Mouse (Mus musculus): ENCODE data around the gene Gm38431. TPM values are rescaled to one million over a fixed set of nuclear protein-coding genes. Genes with fewer than 3 reads are reported as not detected.

Gm38431 gene
- 2.6 and 6.7 TPM in 2 replicates for total RNA-seq (2023)

GRCm38 (mm10) chr9:21091707-21092320 lies at the start of gene Gm38431, which contains the start of gene Raver1:
Gene Gm38431 (minus strand): TSS chr9:21091997.
Gene Raver1 (minus strand): TSS chr9:21092008.

GRCm38 (mm10) chr9:21131059-21131956 lies 39.5 kb upstream of the Gm38431 start, which contains the start of gene Tyk2:
Gene Tyk2 (minus strand): TSS chr9:21131243.

GRCm38 (mm10) chr9:21073044-21073840 lies 18.6 kb downstream of the Gm38431 start, which contains the start of the genes Gm49373 and Fdx1l:
Gene Gm49373 (minus strand): TSS chr9:21073096.
Gene Fdx1l (minus strand): TSS chr9:21073614.

GRCm38 (mm10) chr9:21067006-21067684 lies 24.7 kb downstream of the Gm38431 start, which contains the start of gene Zglp1:
Gene Zglp1 (minus strand): TSS chr9:21067093.

GRCm38 (mm10) chr9:21031896-21032351 lies 59.9 kb downstream of the Gm38431 start, which contains the start of gene Icam5:
Gene Icam5 (plus strand): TSS chr9:21032073.

GRCm38 (mm10) chr9:21029291-21030054 lies 62.3 kb downstream of the Gm38431 start, which contains the start of gene Icam4:
Gene Icam4 (plus strand): TSS chr9:21029373.

Other genes starting within 250 kb of the Gm38431 start
- gene A230050P20Rik, start 223.4 kb downstream of the Gm38431 start, total RNA-seq (2023): 2.2 and 3.8 TPM in 2 replicates
- 0.38 and 0.50 TPM in 2 replicates for gene Angptl6, start 212.3 kb downstream of the Gm38431 start, total RNA-seq (2023)
- 23.1 and 26.1 TPM in 2 replicates for gene Ppan, start 203.8 kb downstream of the Gm38431 start, total RNA-seq (2023)
- gene Eif3g, start 193.4 kb downstream of the Gm38431 start, total RNA-seq (2023): 60.5 and 63.2 TPM in 2 replicates
- gene Dnmt1, start 132.1 kb downstream of the Gm38431 start, total RNA-seq (2023): 84.1 and 97.4 TPM in 2 replicates
- 9.2 and 12.2 TPM in 2 replicates for gene S1pr2, start 115.2 kb downstream of the Gm38431 start, total RNA-seq (2023)
- gene Mrpl4, start 89.3 kb downstream of the Gm38431 start, total RNA-seq (2023): 39.8 and 40.6 TPM in 2 replicates
- 33.7 and 49.8 TPM in 2 replicates for gene Icam1, start 76.0 kb downstream of the Gm38431 start, total RNA-seq (2023)
- gene Icam4, start 62.6 kb downstream of the Gm38431 start, total RNA-seq (2023): 0.63 and 0.79 TPM in 2 replicates
- gene Icam5, start 59.9 kb downstream of the Gm38431 start, total RNA-seq (2023): not detected in 2 replicates
- gene Zglp1, start 24.9 kb downstream of the Gm38431 start, total RNA-seq (2023): 1.2 TPM in 1 of 2 replicates, not detected in the other
- 0.51 and 0.82 TPM in 2 replicates for gene Gm49373, start 18.9 kb downstream of the Gm38431 start, total RNA-seq (2023)
- gene Fdx1l, start 18.4 kb downstream of the Gm38431 start, total RNA-seq (2023): 5.1 and 13.1 TPM in 2 replicates
- 46.4 and 48.2 TPM in 2 replicates for gene Raver1, start within 50 bp of the Gm38431 start, total RNA-seq (2023)
- gene Tyk2, start 39.2 kb upstream of the Gm38431 start, total RNA-seq (2023): 36.5 and 51.5 TPM in 2 replicates
- gene Cdc37, start 58.0 kb upstream of the Gm38431 start, total RNA-seq (2023): 67.0 and 69.7 TPM in 2 replicates
- gene Pde4a, start 73.7 kb upstream of the Gm38431 start, total RNA-seq (2023): 4.1 and 5.6 TPM in 2 replicates
- 22.5 and 23.8 TPM in 2 replicates for gene Keap1, start 147.4 kb upstream of the Gm38431 start, total RNA-seq (2023)
- gene S1pr5, start 156.4 kb upstream of the Gm38431 start, total RNA-seq (2023): 0.98 and 1.0 TPM in 2 replicates
- 42.8 and 57.4 TPM in 2 replicates for gene Atg4d, start 173.3 kb upstream of the Gm38431 start, total RNA-seq (2023)
- gene Kri1, start 196.0 kb upstream of the Gm38431 start, total RNA-seq (2023): 85.9 and 120 TPM in 2 replicates
- gene Cdkn2d, start 199.4 kb upstream of the Gm38431 start, total RNA-seq (2023): 134 and 138 TPM in 2 replicates
- 3.1 and 4.9 TPM in 2 replicates for gene Ap1m2, start 220.3 kb upstream of the Gm38431 start, total RNA-seq (2023)
- gene Slc44a2, start 228.7 kb upstream of the Gm38431 start, total RNA-seq (2023): 108 and 125 TPM in 2 replicates